Mouse (Mus musculus): ENCODE measurements around the gene Nfkbib. TPM values are rescaled to one million over a fixed set of nuclear protein-coding genes. Genes with fewer than 3 reads are reported as not detected.

Gene Nfkbib
- 58.4 TPM for total RNA-seq (2023)

DNA sequence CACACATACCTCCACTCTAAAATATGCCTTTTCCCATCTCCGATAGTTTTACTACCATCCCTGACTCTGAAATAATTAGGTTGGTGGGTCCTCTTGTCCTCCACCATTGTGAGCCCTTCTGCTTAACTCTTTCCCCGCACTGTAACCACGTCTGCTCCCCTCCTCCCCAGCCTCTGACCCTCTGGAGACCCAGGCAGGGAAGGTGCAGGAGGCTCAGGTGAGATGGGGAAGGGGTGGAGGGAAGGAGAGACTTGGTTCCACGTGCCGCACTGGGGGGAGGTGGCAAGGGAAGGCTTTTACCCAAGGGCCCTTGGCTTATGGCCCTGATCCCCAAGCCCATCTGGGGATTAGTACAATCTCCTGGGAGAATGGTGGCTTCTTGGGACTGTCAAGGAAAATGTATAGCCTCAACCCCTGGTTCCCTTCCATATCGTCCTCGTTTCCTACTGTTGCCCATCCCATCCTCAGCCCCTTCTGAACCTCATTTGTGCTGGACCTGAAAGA is at the start of gene Nfkbib:
Gene Nfkbib (minus strand): TSS at position 51 of the 504 bp plus-strand sequence.

DNA sequence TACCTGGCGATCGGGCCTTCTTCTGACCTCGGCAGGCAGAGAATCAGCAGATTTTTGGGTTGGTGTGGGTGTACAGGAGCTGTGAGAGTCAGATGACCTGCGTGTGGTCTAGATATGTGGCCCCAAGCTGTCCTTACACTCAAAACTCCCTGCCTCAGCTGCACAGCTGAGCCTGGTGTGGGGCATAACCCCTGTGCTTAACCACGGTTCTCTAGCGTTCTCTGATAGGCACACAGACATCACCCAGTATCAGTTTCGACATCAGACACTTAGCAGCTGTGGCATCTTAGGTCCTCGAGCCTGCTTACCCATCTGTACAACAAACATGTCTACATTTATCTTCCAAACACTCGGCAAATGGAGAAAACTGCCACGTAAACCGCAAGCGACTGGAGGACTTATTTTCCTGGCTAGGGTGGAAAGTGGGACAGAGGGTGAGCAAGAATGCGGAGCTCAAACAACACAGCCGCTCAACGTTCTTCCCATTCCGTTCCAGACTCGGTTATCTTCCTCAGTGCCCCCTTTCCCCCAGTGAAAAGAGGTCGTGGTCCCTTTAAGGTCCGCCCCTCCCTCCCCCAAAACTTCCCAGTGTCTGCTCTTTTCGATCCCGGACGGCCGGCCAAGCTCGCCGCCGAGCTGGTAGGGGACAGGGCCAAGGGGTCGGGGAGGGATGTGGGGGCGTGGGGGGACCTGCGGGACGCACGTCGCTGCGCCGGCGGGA is 41.1 kb upstream of the Nfkbib start, which contains the start of gene Hnrnpl:
Gene Hnrnpl (plus strand): TSS at position 321 of the 721 bp plus-strand sequence.

GRCm38 (mm10) chr7:28788307-28789195 is 21.2 kb upstream of the Nfkbib start, which contains the start of gene Rinl:
TSS of gene Rinl (plus strand) at chr7:28788969.

DNA sequence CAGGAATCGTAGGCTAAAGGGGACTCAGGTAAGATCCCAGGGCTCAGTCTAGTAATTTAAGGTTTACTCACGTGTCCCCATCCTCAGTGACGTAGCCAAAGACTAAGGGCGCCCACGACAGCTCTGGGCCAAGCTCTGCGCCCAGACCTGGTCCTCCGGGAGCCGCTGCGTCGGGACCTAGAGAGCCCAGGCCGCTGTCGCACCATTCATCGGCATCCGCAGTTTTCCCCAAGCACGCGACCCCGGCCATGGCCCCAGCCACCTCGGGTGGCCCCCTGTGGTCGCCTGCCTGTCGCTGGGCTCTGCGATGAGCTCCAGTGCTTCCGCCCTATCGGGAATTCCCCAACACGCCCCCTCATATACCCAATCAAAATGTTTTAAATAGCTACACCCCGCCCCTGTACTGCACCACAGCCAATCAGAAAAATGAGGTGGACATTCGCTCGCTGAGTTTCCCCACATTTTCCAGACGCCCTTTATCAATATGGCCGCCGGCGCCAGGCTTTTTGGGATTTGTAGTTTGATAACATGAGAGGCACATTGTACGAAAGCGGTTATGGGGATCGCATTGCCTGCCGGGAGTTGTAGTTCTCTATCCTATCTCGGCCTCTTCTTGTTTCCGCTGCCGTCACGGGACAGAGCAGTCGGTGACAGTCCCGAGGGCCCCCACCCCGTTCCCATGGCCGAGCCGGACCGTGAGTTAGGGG is 986 bp downstream of the Nfkbib start, which contains the start of gene Sirt2:
Gene Sirt2 (plus strand): TSS at position 563 of the 707 bp plus-strand sequence.

DNA sequence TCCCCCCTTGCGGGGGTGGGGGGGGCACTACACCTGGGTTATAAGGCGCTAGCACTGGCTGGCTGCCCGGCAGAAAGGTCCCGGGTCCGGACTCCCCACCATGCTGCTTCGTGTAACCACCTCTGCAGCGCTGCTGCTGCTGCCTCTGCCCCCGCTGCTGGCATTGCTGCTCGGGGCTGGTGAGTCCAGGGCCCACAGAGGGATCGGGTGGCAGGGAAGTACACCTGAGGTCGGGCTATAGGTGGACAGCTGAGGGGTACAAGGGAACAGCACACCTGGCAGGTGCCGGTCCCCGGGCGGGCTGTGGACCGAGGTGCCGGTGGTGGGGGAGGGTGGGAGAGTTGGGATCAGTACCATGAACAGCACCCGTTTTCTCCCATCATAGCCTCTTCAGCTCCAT is 11.2 kb downstream of the Nfkbib start, which contains the start of gene Ccer2:
Gene Ccer2 (plus strand): TSS at position 96 of the 400 bp plus-strand sequence.

GRCm38 (mm10) chr7:28741709-28742438 is 25.4 kb downstream of the Nfkbib start, which contains the start of the genes Mrps12 and Sars2:
TSS of gene Mrps12 (minus strand) at chr7:28741820.
TSS of gene Sars2 (plus strand) at chr7:28741992.

GRCm38 (mm10) chr7:28716590-28717281 is 50.6 kb downstream of the Nfkbib start, which contains the start of gene Fbxo17:
TSS of gene Fbxo17 (plus strand) at chr7:28716804.

Other genes with a start within 250 kb of the Nfkbib start
- gene Ifnl3, start 244.7 kb downstream of the Nfkbib start, total RNA-seq (2023) = not detected
- gene Sycn, start 226.6 kb downstream of the Nfkbib start, total RNA-seq (2023) = not detected
- 0.38 TPM for gene Nccrp1, start 220.3 kb downstream of the Nfkbib start, total RNA-seq (2023)
- gene Samd4b, start 169.4 kb downstream of the Nfkbib start, total RNA-seq (2023) = 45.7 TPM
- gene Pak4, start 169.3 kb downstream of the Nfkbib start, total RNA-seq (2023) = 8.9 TPM
- gene Acp7, start 136.2 kb downstream of the Nfkbib start, total RNA-seq (2023) = not detected
- 2.8 TPM for gene Fbxo27, start 74.7 kb downstream of the Nfkbib start, total RNA-seq (2023)
- 34.4 TPM for gene Fbxo17, start 50.7 kb downstream of the Nfkbib start, total RNA-seq (2023)
- gene Mrps12, start 25.7 kb downstream of the Nfkbib start, total RNA-seq (2023) = 24.0 TPM
- 22.5 TPM for gene Sars2, start 25.5 kb downstream of the Nfkbib start, total RNA-seq (2023)
- 1.3 TPM for gene Ccer2, start 11.3 kb downstream of the Nfkbib start, total RNA-seq (2023)
- 69.1 TPM for gene Sirt2, start 777 bp downstream of the Nfkbib start, total RNA-seq (2023)
- 124 TPM for gene Rinl, start 21.5 kb upstream of the Nfkbib start, total RNA-seq (2023)
- 651 TPM for gene Hnrnpl, start 41.0 kb upstream of the Nfkbib start, total RNA-seq (2023)
- gene Ech1, start 57.7 kb upstream of the Nfkbib start, total RNA-seq (2023) = 57.6 TPM
- gene Lgals4, start 66.3 kb upstream of the Nfkbib start, total RNA-seq (2023) = 11.4 TPM
- not detected for gene Lgals7, start 96.3 kb upstream of the Nfkbib start, total RNA-seq (2023)
- not detected for gene Capn12, start 113.9 kb upstream of the Nfkbib start, total RNA-seq (2023)
- gene Actn4, start 194.8 kb upstream of the Nfkbib start, total RNA-seq (2023) = 172 TPM
- gene Eif3k, start 214.4 kb upstream of the Nfkbib start, total RNA-seq (2023) = 306 TPM
- 83.2 TPM for gene Map4k1, start 214.5 kb upstream of the Nfkbib start, total RNA-seq (2023)